Mouse (Mus musculus) hindbrain, embryonic 10.5 days (tissue): ENCODE results near the gene Itm2b. TPM values are rescaled to one million over a fixed set of nuclear protein-coding genes. Genes with fewer than 3 reads are reported as not detected.

Source experiments
- DNase-seq: peaks from one replicate; pipeline ENCODE4 v3.0.0-alpha.2; 2017; ENCODE audit warnings: low spot score
- H3K27ac ChIP-seq: fragments of 300-500 bp; sonication (generic); 2 replicates; pipeline ENCODE4 v1.5.1; 2016; ENCODE audit warnings: mild to moderate bottlenecking, moderate library complexity
- H3K27me3 ChIP-seq: fragments of 300-500 bp; sonication (generic); 2 replicates; pipeline ENCODE4 v1.6.1; 2016; ENCODE audit warnings: mild to moderate bottlenecking; ENCODE audit not compliant: poor library complexity, insufficient read depth, severe bottlenecking
- H3K36me3 ChIP-seq: fragments of 300-500 bp; sonication (generic); 2 replicates; pipeline ENCODE4 v1.6.1; 2016; ENCODE audit warnings: mild to moderate bottlenecking, moderate library complexity
- H3K4me1 ChIP-seq: fragments of 300-500 bp; sonication (generic); replicated peaks from 2 replicates; pipeline ENCODE4 v1.6.1; 2016; ENCODE audit warnings: mild to moderate bottlenecking
- H3K4me3 ChIP-seq: fragments of 300-500 bp; sonication (generic); 2 replicates; pipeline ENCODE4 v1.5.1; 2016; ENCODE audit warnings: mild to moderate bottlenecking, moderate library complexity
- H3K9me3 ChIP-seq: fragments of 300-500 bp; sonication (generic); 2 replicates; pipeline ENCODE4 v1.6.1; 2016; ENCODE audit warnings: mild to moderate bottlenecking, moderate library complexity
- WGBS: fragments of 180-500 bp; shearing (Covaris S2); methylation state at CpG from one replicate; pipeline ENCODE4 v1.1.7; 2016; 5-methylcytosine and 5-hydroxymethylcytosine counted together
- polyA plus RNA-seq: library from polyadenylated mRNA; unstranded; fragments of >200 nt; fragmentation: Nextera tagmentation; extraction: Ambion mirVana; gene quantifications from 2 replicates; pipeline ENCODE4 v1.2.1, GENCODE M21; 2016

Itm2b gene
- polyA plus RNA-seq, 1 experiment from 2014 or later = 310 TPM

DNA sequence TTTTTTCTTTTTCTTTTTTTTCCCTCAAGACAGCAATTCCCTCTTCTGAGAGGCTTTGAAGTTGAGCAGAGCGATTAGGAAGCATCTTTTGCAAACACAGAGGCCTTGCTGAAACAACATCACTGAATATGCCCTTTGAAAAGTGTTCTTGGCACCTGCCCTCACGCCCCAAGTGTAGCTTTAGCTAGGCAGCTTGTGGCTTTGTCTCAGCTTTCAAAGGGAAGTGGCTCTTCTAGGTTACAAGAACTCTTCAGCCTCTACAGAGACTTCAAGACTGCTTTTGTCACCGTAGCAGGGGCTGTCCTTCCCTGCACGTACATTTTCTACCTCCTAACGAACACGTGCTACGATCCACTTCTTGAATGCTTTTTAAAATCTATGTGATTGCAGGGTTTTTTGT lies 4.0 kb upstream of the Itm2b start:
- Histone ChIP-seq H3K36me3 (no peaks in the 10 kb centered on the region), H3K9me3 (no peaks in the 10 kb centered on the region), H3K27ac (peak overlapping the region; percentile 56; the same call in 1 of the 2 replicates), H3K4me3 (no peak overlapping the region), H3K4me1 (peaks cover 15% of the 10 kb centered on the region), H3K27me3 (no peaks in the 10 kb centered on the region)
- no peak for DNase-seq
- 53% methylated on average over 7 of the region's 7 CpGs for whole genome bisulfite sequencing

- H3K9me3 ChIP-seq = no peaks in the 10 kb centered on the region
- 55% methylated on average over 7 of the region's 7 CpGs for WGBS
- DNase-seq = no peak
- H3K4me1 ChIP-seq = peaks cover 20% of the 10 kb centered on the region
- H3K27ac ChIP-seq = peak overlapping the region; percentile 56
- no peaks in the 10 kb centered on the region for H3K36me3 ChIP-seq
- H3K27me3 ChIP-seq = no peaks in the 10 kb centered on the region
- no peak overlapping the region for H3K4me3 ChIP-seq
Measured at GRCm38 (mm10) chr14:73388546-73388945, 3.5 kb upstream of the Itm2b start.

GRCm38 (mm10) chr14:73386493-73386892 lies 1.4 kb upstream of the Itm2b start:
- H3K4me1 ChIP-seq = peaks cover 34% of the 10 kb centered on the region
- no peaks in the 10 kb centered on the region for H3K9me3 ChIP-seq
- H3K36me3 ChIP-seq = no peaks in the 10 kb centered on the region
- no peaks in the 10 kb centered on the region for H3K27me3 ChIP-seq
- H3K27ac ChIP-seq = no peak overlapping the region
- no peak for DNase-seq
- WGBS = 85% methylated on average over 5 of the region's 5 CpGs
- H3K4me3 ChIP-seq = no peak overlapping the region

GRCm38 (mm10) chr14:73385720-73386374 lies 758 bp upstream of the Itm2b start:
- Histone ChIP-seq H3K4me1 (peaks cover 34% of the 10 kb centered on the region), H3K27ac (peak overlapping the region; percentile 98), H3K27me3 (no peaks in the 10 kb centered on the region), H3K36me3 (no peaks in the 10 kb centered on the region), H3K4me3 (peak overlapping the region; percentile 94; the same call in 1 of the 2 replicates), H3K9me3 (no peaks in the 10 kb centered on the region)
- WGBS = 80% methylated on average over 2 of the region's 2 CpGs
- DNase-seq = no peak

- Histone ChIP-seq H3K36me3 (peaks cover 6% of the 10 kb centered on the region), H3K27ac (peak overlapping the region; percentile 98), H3K9me3 (no peaks in the 10 kb centered on the region), H3K27me3 (no peaks in the 10 kb centered on the region), H3K4me3 (peak overlapping the region; percentile 94), H3K4me1 (peaks cover 34% of the 10 kb centered on the region)
- WGBS = 1% methylated on average over 13 of the region's 13 CpGs
- no peak for DNase-seq
Measured at GRCm38 (mm10) chr14:73384546-73384912, 560 bp downstream of the Itm2b start.

GRCm38 (mm10) chr14:73383746-73384145 lies 1.3 kb downstream of the Itm2b start:
- H3K9me3 ChIP-seq = no peaks in the 10 kb centered on the region
- DNase-seq = no peak
- 53% methylated on average over 2 of the region's 2 CpGs for WGBS
- peak overlapping the region; percentile 94 for H3K4me3 ChIP-seq
- H3K4me1 ChIP-seq = peaks cover 31% of the 10 kb centered on the region
- H3K27me3 ChIP-seq = no peaks in the 10 kb centered on the region
- H3K27ac ChIP-seq = no peak overlapping the region
- peaks cover 13% of the 10 kb centered on the region for H3K36me3 ChIP-seq

- peaks cover 20% of the 10 kb centered on the region for H3K36me3 ChIP-seq
- H3K27ac ChIP-seq = no peak overlapping the region
- DNase-seq = no peak
- H3K9me3 ChIP-seq = no peaks in the 10 kb centered on the region
- H3K27me3 ChIP-seq = no peaks in the 10 kb centered on the region
- 72% methylated on average over 9 of the region's 9 CpGs for WGBS
- no peak overlapping the region for H3K4me3 ChIP-seq
- peaks cover 31% of the 10 kb centered on the region for H3K4me1 ChIP-seq
Measured at GRCm38 (mm10) chr14:73382699-73383098, 2.4 kb downstream of the Itm2b start.

- H3K4me3 ChIP-seq = no peak overlapping the region
Measured at GRCm38 (mm10) chr14:73381559-73381958, 3.5 kb downstream of the Itm2b start.

DNA sequence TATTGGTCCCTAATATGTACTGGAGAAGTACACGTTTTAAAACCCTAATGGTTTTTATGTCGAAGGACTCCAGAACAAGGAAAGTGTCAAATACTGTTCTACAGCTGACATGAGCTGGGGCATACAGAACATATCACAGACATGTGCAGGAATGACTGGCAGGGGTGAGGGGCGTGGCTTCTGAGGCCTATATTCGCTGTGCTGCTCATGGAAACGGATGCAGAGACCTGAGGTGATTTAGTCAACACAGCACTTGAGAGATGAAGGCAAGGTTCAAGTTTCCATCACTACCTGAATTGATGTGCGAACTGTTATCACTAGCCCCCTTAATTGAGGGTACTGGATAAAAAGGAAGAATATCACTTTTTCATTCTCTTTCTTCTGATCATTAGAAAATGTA lies 7.3 kb downstream of the Itm2b start:
- Histone ChIP-seq H3K4me1 (peaks cover 7% of the 10 kb centered on the region; the same call in 1 of the 2 replicates), H3K9me3 (no peaks in the 10 kb centered on the region), H3K27ac (no peak overlapping the region), H3K36me3 (peaks cover 23% of the 10 kb centered on the region), H3K27me3 (no peaks in the 10 kb centered on the region), H3K4me3 (no peak overlapping the region)
- 90% methylated on average over 6 of the region's 6 CpGs for WGBS
- no peak for DNase-seq

More at GRCm38 (mm10) chr14:73381559-73381958, 3.5 kb downstream of the Itm2b start:
- no peak for DNase-seq
- WGBS = 74% methylated on average over 4 of the region's 4 CpGs
- no peaks in the 10 kb centered on the region for H3K27me3 ChIP-seq
- H3K4me1 ChIP-seq = peaks cover 31% of the 10 kb centered on the region
- H3K9me3 ChIP-seq = no peaks in the 10 kb centered on the region
- H3K27ac ChIP-seq = no peak overlapping the region
- peaks cover 23% of the 10 kb centered on the region for H3K36me3 ChIP-seq

GRCm38 (mm10) chr14:73376920-73377319 lies 8.2 kb downstream of the Itm2b start:
- Histone ChIP-seq H3K36me3 (peaks cover 23% of the 10 kb centered on the region), H3K9me3 (no peaks in the 10 kb centered on the region), H3K4me1 (0 out of 2 replicates have a peak, but pooled peaks cover 2% of the 10 kb centered on the region), H3K27ac (no peak overlapping the region), H3K4me3 (no peak overlapping the region), H3K27me3 (no peaks in the 10 kb centered on the region)
- no peak for DNase-seq
- WGBS = 90% methylated on average over 6 of the region's 6 CpGs

GRCm38 (mm10) chr14:73375903-73376302 lies 9.2 kb downstream of the Itm2b start:
- H3K27ac ChIP-seq = 0 out of 2 replicates have a peak overlapping the region, but pooled peaks have one; percentile 13
- peaks cover 26% of the 10 kb centered on the region for H3K36me3 ChIP-seq
- WGBS = 74% methylated on average over 8 of the region's 8 CpGs
- no peak for DNase-seq
- no peaks in the 10 kb centered on the region for H3K27me3 ChIP-seq
- no peaks in the 10 kb centered on the region for H3K9me3 ChIP-seq
- H3K4me3 ChIP-seq = no peak overlapping the region
- no peaks in the 10 kb centered on the region for H3K4me1 ChIP-seq

DNA sequence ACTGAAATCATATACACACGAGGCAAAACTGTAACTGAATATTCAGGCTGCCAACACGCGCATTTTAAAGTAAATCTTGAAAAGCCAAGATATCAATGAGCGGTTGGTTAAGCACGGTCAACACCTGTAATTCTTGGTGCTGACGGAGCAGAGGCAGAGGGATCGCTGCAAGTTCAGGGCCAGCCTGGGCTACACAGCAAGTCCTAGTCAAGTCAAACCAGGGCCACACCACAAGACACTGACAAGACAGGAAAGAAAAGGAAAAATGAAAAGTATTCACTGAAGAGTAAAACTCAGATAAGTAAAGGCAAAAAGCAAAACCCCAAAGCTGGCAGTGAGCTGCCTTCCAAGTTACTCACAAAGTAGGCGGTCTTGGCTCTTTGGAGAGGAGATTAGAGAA lies 9.6 kb downstream of the Itm2b start:
- no peaks in the 10 kb centered on the region for H3K27me3 ChIP-seq
- peaks cover 25% of the 10 kb centered on the region for H3K36me3 ChIP-seq
- no peak overlapping the region for H3K27ac ChIP-seq
- H3K9me3 ChIP-seq = no peaks in the 10 kb centered on the region
- no peak for DNase-seq
- 94% methylated on average over 8 of the region's 8 CpGs for WGBS
- H3K4me1 ChIP-seq = no peaks in the 10 kb centered on the region
- no peak overlapping the region for H3K4me3 ChIP-seq

GRCm38 (mm10) chr14:73374315-73374890 lies 10.7 kb downstream of the Itm2b start:
- DNase-seq = no peak
- WGBS = 77% methylated on average over 11 of the region's 11 CpGs
- Histone ChIP-seq H3K27ac (no peak overlapping the region), H3K4me3 (no peak overlapping the region), H3K9me3 (no peaks in the 10 kb centered on the region), H3K36me3 (peaks cover 19% of the 10 kb centered on the region), H3K4me1 (no peaks in the 10 kb centered on the region), H3K27me3 (no peaks in the 10 kb centered on the region)
